Mouse (Mus musculus) activated CD4-positive, CD25-positive, alpha-beta regulatory T cell, adult 4 months (primary cell): Measurements from ENCODE around the gene Card11. TPM values are rescaled to one million over a fixed set of nuclear protein-coding genes. Genes with fewer than 3 reads are reported as not detected.

Experiments used
- ATAC-seq: one replicate; pipeline ENCODE4 v1.8.0; 2017
- polyA plus RNA-seq, 2 experiments: library from polyadenylated mRNA; unstranded; fragments of 100-300 nt; shearing (Covaris generic); gene quantifications; one replicate each; pipeline ENCODE4 v1.2.1; 2017

Gene Card11
- 10 to 100 TPM; 35.9 to 55.7 TPM for polyA plus RNA-seq

- ATAC-seq: peak; percentile 67
Measured at GRCm38 (mm10) chr5:141000349-141000748, at the start of gene Card11. Card11 (minus strand) TSS chr5:141000582.

- no peak for ATAC-seq
Measured at GRCm38 (mm10) chr5:141047651-141048218, 47.4 kb upstream of the Card11 start.

GRCm38 (mm10) chr5:141044976-141045375, 44.6 kb upstream of the Card11 start:
- ATAC-seq: no peak

GRCm38 (mm10) chr5:141043654-141044447, 43.5 kb upstream of the Card11 start:
- ATAC-seq: peak; percentile 99

GRCm38 (mm10) chr5:141042406-141042805, 42.0 kb upstream of the Card11 start:
- ATAC-seq: no peak

- ATAC-seq: no peak
Measured at GRCm38 (mm10) chr5:141040846-141041245, 40.5 kb upstream of the Card11 start.

GRCm38 (mm10) chr5:141038342-141038741, 38.0 kb upstream of the Card11 start:
- ATAC-seq: no peak

- no peak for ATAC-seq
Measured at GRCm38 (mm10) chr5:141035346-141035745, 35.0 kb upstream of the Card11 start.

- no peak for ATAC-seq
Measured at GRCm38 (mm10) chr5:141034301-141034700, 33.9 kb upstream of the Card11 start.

GRCm38 (mm10) chr5:141033001-141033400, 32.6 kb upstream of the Card11 start:
- ATAC-seq: no peak

GRCm38 (mm10) chr5:141029364-141029763, 29.0 kb upstream of the Card11 start:
- no peak for ATAC-seq

GRCm38 (mm10) chr5:141025635-141026034, 25.3 kb upstream of the Card11 start:
- no peak for ATAC-seq

GRCm38 (mm10) chr5:141024435-141024834, 24.1 kb upstream of the Card11 start:
- no peak for ATAC-seq

- peak; percentile 84 for ATAC-seq
Measured at GRCm38 (mm10) chr5:141017927-141018700, 17.7 kb upstream of the Card11 start.

GRCm38 (mm10) chr5:141016082-141016481, 15.7 kb upstream of the Card11 start:
- no peak for ATAC-seq

GRCm38 (mm10) chr5:141014216-141014615, 13.8 kb upstream of the Card11 start:
- no peak for ATAC-seq

GRCm38 (mm10) chr5:141013465-141013864, 13.1 kb upstream of the Card11 start:
- ATAC-seq: no peak

- ATAC-seq: no peak
Measured at GRCm38 (mm10) chr5:141005491-141005890, 5.1 kb upstream of the Card11 start.

GRCm38 (mm10) chr5:141004078-141004763, 3.8 kb upstream of the Card11 start:
- no peak for ATAC-seq

- ATAC-seq: peak; percentile 69
Measured at GRCm38 (mm10) chr5:140999178-140999672, 1.2 kb downstream of the Card11 start.

GRCm38 (mm10) chr5:140997767-140998166, 2.6 kb downstream of the Card11 start:
- no peak for ATAC-seq
